Mouse (Mus musculus) heart, embryonic 11.5 days (tissue): ENCODE measurements at regions not wholly inside any gene's neighbourhood (a gene's known extent, or its start where the extent isn't known, plus 50 kb on each side); places are given as distances from the start of the nearest gene placed in this dataset.

Experiments
- ATAC-seq: fragments of 200-750 bp; cut with Nextera tagmentation; replicated peaks from 2 replicates; pipeline ENCODE4 v1.8.0; 2017; ENCODE audit warnings: moderate library complexity; ENCODE audit not compliant: insufficient number of reproducible peaks, low FRiP score, low TSS enrichment
- H3K27ac ChIP-seq: fragments of 300-500 bp; sonication (generic); 2 replicates; pipeline ENCODE4 v1.5.1; 2014; ENCODE audit warnings: mild to moderate bottlenecking, low read depth, low read length
- H3K27me3 ChIP-seq: fragments of 300-500 bp; sonication (generic); 2 replicates; pipeline ENCODE4 v1.6.1; 2014; ENCODE audit warnings: mild to moderate bottlenecking, low read length, mixed read lengths; ENCODE audit not compliant: control insufficient read depth, insufficient read depth
- H3K36me3 ChIP-seq: fragments of 300-500 bp; sonication (generic); 2 replicates; pipeline ENCODE4 v1.6.1; 2014; ENCODE audit warnings: mild to moderate bottlenecking, low read length, moderate library complexity, mixed read lengths; ENCODE audit not compliant: control insufficient read depth, insufficient read depth
- H3K4me1 ChIP-seq: fragments of 300-500 bp; sonication (generic); 2 replicates; pipeline ENCODE4 v1.6.1; 2014; ENCODE audit warnings: low read length; ENCODE audit not compliant: control insufficient read depth, insufficient read depth
- H3K4me2 ChIP-seq: fragments of 300-500 bp; sonication (generic); 2 replicates; pipeline ENCODE4 v1.6.1; 2014; ENCODE audit warnings: mild to moderate bottlenecking, moderate library complexity
- H3K4me3 ChIP-seq: fragments of 300-500 bp; sonication (generic); 2 replicates; pipeline ENCODE4 v1.5.1; 2014; ENCODE audit warnings: low read depth, low read length
- H3K9ac ChIP-seq: fragments of 300-500 bp; sonication (generic); 2 replicates; pipeline ENCODE4 v1.6.1; 2014; ENCODE audit warnings: mild to moderate bottlenecking, low read depth, low read length, moderate library complexity
- H3K9me3 ChIP-seq: fragments of 300-500 bp; sonication (generic); replicated peaks from 2 replicates; pipeline ENCODE4 v1.6.1; 2016; ENCODE audit warnings: low read length; ENCODE audit not compliant: control insufficient read depth
- WGBS: fragments of 180-500 bp; shearing (Covaris S2); extraction: QIAGEN DNeasy Blood & Tissue Kit; methylation state at CpG from one replicate; pipeline ENCODE4 v1.1.7; 2014; ENCODE audit not compliant: insufficient replicate concordance; 5-methylcytosine and 5-hydroxymethylcytosine counted together

- no peak overlapping the region for H3K4me2 ChIP-seq
- H3K27me3 ChIP-seq: no peaks in the 10 kb centered on the region
- no peaks in the 10 kb centered on the region for H3K36me3 ChIP-seq
- no peak overlapping the region for H3K9ac ChIP-seq
- H3K9me3 ChIP-seq: peaks cover 2% of the 10 kb centered on the region; the same call in 1 of the 2 replicates
- H3K27ac ChIP-seq: no peak overlapping the region
- no peak for ATAC-seq
- H3K4me3 ChIP-seq: no peak overlapping the region
- H3K4me1 ChIP-seq: no peaks in the 10 kb centered on the region
- WGBS: 91% methylated on average over 4 of the region's 4 CpGs
Measured at GRCm38 (mm10) chr16:85347621-85348020, 174.1 kb upstream of the App start.

- no peak overlapping the region for H3K27ac ChIP-seq
- no peaks in the 10 kb centered on the region for H3K9me3 ChIP-seq
- 79% methylated on average over 4 of the region's 4 CpGs for WGBS
- no peaks in the 10 kb centered on the region for H3K4me1 ChIP-seq
- no peak overlapping the region for H3K4me3 ChIP-seq
- no peak overlapping the region for H3K9ac ChIP-seq
- H3K4me2 ChIP-seq: no peak overlapping the region
- no peaks in the 10 kb centered on the region for H3K36me3 ChIP-seq
- no peak for ATAC-seq
- no peaks in the 10 kb centered on the region for H3K27me3 ChIP-seq
Measured at GRCm38 (mm10) chr16:85336495-85337119, 163.0 kb upstream of the App start.

- no peak for ATAC-seq
- H3K9me3 ChIP-seq: no peaks in the 10 kb centered on the region
- H3K4me2 ChIP-seq: no peak overlapping the region
- no peaks in the 10 kb centered on the region for H3K4me1 ChIP-seq
- H3K9ac ChIP-seq: no peak overlapping the region
- no peak overlapping the region for H3K27ac ChIP-seq
- 44% methylated on average over 3 of the region's 3 CpGs for WGBS
- H3K36me3 ChIP-seq: no peaks in the 10 kb centered on the region
- H3K27me3 ChIP-seq: no peaks in the 10 kb centered on the region
- no peak overlapping the region for H3K4me3 ChIP-seq
Measured at GRCm38 (mm10) chr16:85333543-85333942, 160.0 kb upstream of the App start.

- Histone ChIP-seq H3K4me3 (no peak overlapping the region), H3K36me3 (no peaks in the 10 kb centered on the region), H3K27me3 (no peaks in the 10 kb centered on the region), H3K9me3 (no peaks in the 10 kb centered on the region), H3K4me1 (no peaks in the 10 kb centered on the region), H3K9ac (no peak overlapping the region), H3K27ac (no peak overlapping the region), H3K4me2 (no peak overlapping the region)
- ATAC-seq: no peak
- 66% methylated on average over 8 of the region's 8 CpGs for WGBS
Measured at GRCm38 (mm10) chr16:85312018-85312417, 138.5 kb upstream of the App start.

GRCm38 (mm10) chr16:85309493-85309892, 135.9 kb upstream of the App start:
- Histone ChIP-seq H3K36me3 (no peaks in the 10 kb centered on the region), H3K4me2 (no peak overlapping the region), H3K4me1 (no peaks in the 10 kb centered on the region), H3K9me3 (no peaks in the 10 kb centered on the region), H3K9ac (no peak overlapping the region), H3K27me3 (no peaks in the 10 kb centered on the region), H3K4me3 (no peak overlapping the region), H3K27ac (no peak overlapping the region)
- no peak for ATAC-seq
- WGBS: 74% methylated on average over 3 of the region's 3 CpGs

- 84% methylated on average over 2 of the region's 2 CpGs for WGBS
- Histone ChIP-seq H3K4me1 (no peaks in the 10 kb centered on the region), H3K36me3 (no peaks in the 10 kb centered on the region), H3K9me3 (no peaks in the 10 kb centered on the region), H3K27ac (no peak overlapping the region), H3K27me3 (no peaks in the 10 kb centered on the region), H3K9ac (no peak overlapping the region), H3K4me3 (no peak overlapping the region), H3K4me2 (no peak overlapping the region)
- ATAC-seq: no peak
Measured at GRCm38 (mm10) chr16:85308429-85308828, 134.9 kb upstream of the App start.

GRCm38 (mm10) chr16:85307940-85308339, 134.4 kb upstream of the App start:
- Histone ChIP-seq H3K27me3 (no peaks in the 10 kb centered on the region), H3K9me3 (no peaks in the 10 kb centered on the region), H3K9ac (no peak overlapping the region), H3K27ac (no peak overlapping the region), H3K4me1 (no peaks in the 10 kb centered on the region), H3K36me3 (no peaks in the 10 kb centered on the region), H3K4me2 (no peak overlapping the region), H3K4me3 (no peak overlapping the region)
- WGBS: 68% methylated on average over 7 of the region's 7 CpGs
- ATAC-seq: no peak

GRCm38 (mm10) chr16:85300092-85300853, 126.7 kb upstream of the App start:
- H3K9me3 ChIP-seq: no peaks in the 10 kb centered on the region
- 65% methylated on average over 13 of the region's 13 CpGs for WGBS
- no peak overlapping the region for H3K27ac ChIP-seq
- no peaks in the 10 kb centered on the region for H3K4me1 ChIP-seq
- no peak overlapping the region for H3K4me3 ChIP-seq
- H3K27me3 ChIP-seq: no peaks in the 10 kb centered on the region
- no peaks in the 10 kb centered on the region for H3K36me3 ChIP-seq
- H3K4me2 ChIP-seq: no peak overlapping the region
- no peak overlapping the region for H3K9ac ChIP-seq
- no peak for ATAC-seq

- Histone ChIP-seq H3K4me2 (no peak overlapping the region), H3K27me3 (no peaks in the 10 kb centered on the region), H3K4me1 (no peaks in the 10 kb centered on the region), H3K9me3 (no peaks in the 10 kb centered on the region), H3K4me3 (no peak overlapping the region), H3K36me3 (no peaks in the 10 kb centered on the region), H3K27ac (no peak overlapping the region), H3K9ac (no peak overlapping the region)
- 45% methylated on average over 2 of the region's 2 CpGs for WGBS
- ATAC-seq: no peak
Measured at GRCm38 (mm10) chr16:85298559-85298958, 125.0 kb upstream of the App start.
